Mouse (Mus musculus) gastrocnemius, adult 2 months (tissue): ENCODE measurements around the gene Best1. TPM values are rescaled to one million over a fixed set of nuclear protein-coding genes. Genes with fewer than 3 reads are reported as not detected.

ENCODE experiments used
- DNase-seq: peaks from one replicate; pipeline ENCODE4 v3.0.0; 2022
- H3K27ac ChIP-seq: fragments of 200-600 bp; 2 replicates; pipeline ENCODE4 v1.8.1; 2022; ENCODE audit warnings: mild to moderate bottlenecking
- H3K4me3 ChIP-seq: fragments of 200-600 bp; 2 replicates; pipeline ENCODE4 v1.8.1; 2022; ENCODE audit warnings: mild to moderate bottlenecking, moderate library complexity
- CTCF ChIP-seq: fragments of 200-600 bp; IDR thresholded peaks from 2 replicates; pipeline ENCODE4 v1.8.1; 2022; ENCODE audit warnings: antibody characterized with exemption, mild to moderate bottlenecking, moderate library complexity
- intact Hi-C: fragments of 180-260 bp; cut with DNase I; formaldehyde crosslinking; loops from one replicate; pipeline ENCODE4 v1.15.1; 2025
- total RNA-seq, 2 experiments: library from RNA; stranded (reverse); gene quantifications; 2 replicates each; pipeline ENCODE4 v1.2.3; 2021

Best1 gene
- total RNA-seq, 2 experiments from 2014 or later = 0.28 to 0.46 TPM

GRCm38 (mm10) chr19:10019214-10019760 lies 17.9 kb upstream of the Best1 start:
- DNase-seq = no peak
- intact Hi-C loops = no loop called here
- peak overlapping the region; percentile 87 for H3K27ac ChIP-seq
- TF ChIP-seq CTCF = no peak
- H3K4me3 ChIP-seq = peak overlapping the region; percentile 77

- no peak for DNase-seq
- H3K4me3 ChIP-seq = peak overlapping the region; percentile 77
- peak overlapping the region; percentile 87 for H3K27ac ChIP-seq
- intact Hi-C loops = no loop called here
- TF ChIP-seq CTCF = no peak
These were observed 17.0 kb upstream of the Best1 start for GRCm38 (mm10) chr19:10018527-10018818.

- peak; percentile 97 for DNase-seq
- H3K27ac ChIP-seq = peak overlapping the region; percentile 87
- TF ChIP-seq CTCF = no peak
- peak overlapping the region; percentile 77 for H3K4me3 ChIP-seq
- intact Hi-C loops = no loop called here
These were observed 16.4 kb upstream of the Best1 start for GRCm38 (mm10) chr19:10017637-10018526.

- 0 out of 2 replicates have a peak overlapping the region, but pooled peaks have one; percentile 86 for H3K27ac ChIP-seq
- intact Hi-C loops = no loop called here
- no peak overlapping the region for H3K4me3 ChIP-seq
- TF ChIP-seq CTCF = no peak
- DNase-seq = no peak
These were observed 14.7 kb upstream of the Best1 start for GRCm38 (mm10) chr19:10016151-10016550.

- Histone ChIP-seq H3K4me3 (no peak overlapping the region), H3K27ac (peak overlapping the region; percentile 86)
- TF ChIP-seq CTCF = no peak
- no peak for DNase-seq
- intact Hi-C loops = no loop called here
These were observed 14.0 kb upstream of the Best1 start for GRCm38 (mm10) chr19:10015442-10015841.

GRCm38 (mm10) chr19:10014824-10015223 lies 13.4 kb upstream of the Best1 start:
- Histone ChIP-seq H3K4me3 (no peak overlapping the region), H3K27ac (peak overlapping the region; percentile 86)
- no peak for TF ChIP-seq CTCF
- no peak for DNase-seq
- intact Hi-C loops = no loop called here

- TF ChIP-seq CTCF = no peak
- peak overlapping the region; percentile 86 for H3K27ac ChIP-seq
- peak; percentile 80 for DNase-seq
- intact Hi-C loops = no loop called here
- H3K4me3 ChIP-seq = no peak overlapping the region
These were observed 12.5 kb upstream of the Best1 start for GRCm38 (mm10) chr19:10013913-10014312.

GRCm38 (mm10) chr19:10013348-10013747 lies 11.9 kb upstream of the Best1 start:
- intact Hi-C loops = no loop called here
- Histone ChIP-seq H3K27ac (peak overlapping the region; percentile 86), H3K4me3 (no peak overlapping the region)
- TF ChIP-seq CTCF = no peak
- peak; percentile 70 for DNase-seq

GRCm38 (mm10) chr19:10012827-10013278 lies 11.4 kb upstream of the Best1 start:
- intact Hi-C loops = no loop called here
- Histone ChIP-seq H3K4me3 (no peak overlapping the region), H3K27ac (peak overlapping the region; percentile 86)
- no peak for TF ChIP-seq CTCF
- DNase-seq = peak; percentile 80

- Histone ChIP-seq H3K27ac (no peak overlapping the region), H3K4me3 (no peak overlapping the region)
- DNase-seq = no peak
- intact Hi-C loops = no loop called here
- no peak for TF ChIP-seq CTCF
These were observed 10.0 kb upstream of the Best1 start for GRCm38 (mm10) chr19:10011408-10011807.

GRCm38 (mm10) chr19:10003696-10004095 lies 2.3 kb upstream of the Best1 start:
- no peak for TF ChIP-seq CTCF
- intact Hi-C loops = no loop called here
- no peak for DNase-seq
- Histone ChIP-seq H3K27ac (no peak overlapping the region), H3K4me3 (no peak overlapping the region)

- H3K27ac ChIP-seq = no peak overlapping the region
- DNase-seq = no peak
- TF ChIP-seq CTCF = peak; percentile 93
- H3K4me3 ChIP-seq = no peak overlapping the region
- intact Hi-C loops = loop anchor here (1.0 to 2.0 kb wide), 2 partner anchors 34 to 198 kb away; no protein-coding TSS in a partner anchor
These were observed 1.1 kb downstream of the Best1 start for GRCm38 (mm10) chr19:10000330-10000729.

GRCm38 (mm10) chr19:9998736-9999486 lies 2.5 kb downstream of the Best1 start:
- intact Hi-C loops = no loop called here

More at GRCm38 (mm10) chr19:9998736-9999486, 2.5 kb downstream of the Best1 start:
- TF ChIP-seq CTCF = no peak
- no peak overlapping the region for H3K27ac ChIP-seq
- H3K4me3 ChIP-seq = no peak overlapping the region
- no peak for DNase-seq
